In the genomic region with DNA sequence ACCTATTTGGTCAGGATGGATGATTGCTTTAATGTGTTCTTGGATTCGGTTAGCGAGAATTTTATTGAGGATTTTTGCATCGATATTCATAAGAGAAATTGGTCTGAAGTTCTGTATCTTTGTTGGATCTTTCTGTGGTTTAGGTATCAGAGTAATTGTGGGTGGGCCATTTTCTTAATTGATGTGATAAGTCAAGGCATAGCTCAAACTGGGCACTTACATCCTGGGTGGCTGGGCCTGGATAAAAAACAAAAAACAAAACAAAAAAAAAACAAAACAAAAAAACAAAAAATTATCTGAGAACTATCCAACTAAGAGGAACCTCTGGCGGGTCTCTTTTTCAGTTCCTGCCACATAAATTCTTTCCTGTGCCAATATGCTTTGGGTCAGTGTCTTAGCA, we compare ENCODE assay signal across 16 mouse cellular contexts. TPM values are rescaled to one million over a fixed set of nuclear protein-coding genes. Genes with fewer than 3 reads are reported as not detected.
DNase-seq lines count a peak whose midpoint lies in the region; ATAC-seq lines count a peak whose summit lies in the region.
"Not testable (repeated sequence)": the region's sequence is repeated elsewhere in the genome, so short reads cannot be mapped to it uniquely, and the experiment has no call there.
"Had no signal": no experiment of that assay in that cellular context is flagged by ENCODE, and none has a peak within 500 bp of the region (broad histone marks: within the 10 kb centered on the region; RNA-seq: fewer than 3 reads in every experiment).

No protein-coding gene starts in this region.

- not testable (repeated sequence) for H3K36me3 ChIP-seq in forebrain, embryonic 12.5 days (replicated peaks); heart, embryonic 14.5 days (ENCODE audit: control insufficient read depth, insufficient read depth, low read length); hindbrain, embryonic 15.5 days; kidney, embryonic 15.5 days; liver, embryonic 11.5 days (ENCODE audit: control insufficient read depth, insufficient read depth, low read length); midbrain, embryonic 14.5 days (ENCODE audit: control insufficient read depth, insufficient read depth, low read length); stomach, embryonic 14.5 days (ENCODE audit: control insufficient read depth, insufficient read depth, low read length)

- peaks cover 19% of the 10 kb centered on the region for H3K9me3 ChIP-seq in forebrain, embryonic 12.5 days
- H3K9me3 ChIP-seq in heart, embryonic 14.5 days (ENCODE audit: control insufficient read depth, low read length), result peaks cover 10% of the 10 kb centered on the region
- peaks cover 11% of the 10 kb centered on the region; the same call in 1 of the 2 replicates for H3K9me3 ChIP-seq in hindbrain, embryonic 15.5 days
- peaks cover 17% of the 10 kb centered on the region for H3K9me3 ChIP-seq in kidney, embryonic 15.5 days (replicated peaks)
- not testable (repeated sequence) for H3K9me3 ChIP-seq in liver, embryonic 11.5 days (ENCODE audit: control insufficient read depth, low read length)
- H3K9me3 ChIP-seq in midbrain, embryonic 14.5 days (ENCODE audit: control insufficient read depth, low read length), result peaks cover 16% of the 10 kb centered on the region
- peaks cover 16% of the 10 kb centered on the region; the same call in 1 of the 2 replicates for H3K9me3 ChIP-seq in stomach, embryonic 14.5 days (ENCODE audit: control insufficient read depth, low read depth, low read length)

- DNase-seq in MN1 (ENCODE audit: low spot score), result peak; percentile 5
- peak; percentile 27 for DNase-seq in liver, embryonic 11.5 days (ENCODE audit: low spot score)
- DNase-seq in midbrain, embryonic 14.5 days, result not testable (repeated sequence)

- H3K27ac ChIP-seq in forebrain, embryonic 12.5 days; heart, embryonic 14.5 days (replicated peaks in 1 of 2; ENCODE audit: control insufficient read depth in 1 of 2, insufficient read depth in 1 of 2, low read depth in 2 of 2, low read length in 2 of 2); hindbrain, embryonic 15.5 days (replicated peaks); kidney, embryonic 15.5 days; liver, embryonic 11.5 days (ENCODE audit: low read depth, low read length); midbrain, embryonic 14.5 days (replicated peaks; ENCODE audit: low read depth, low read length); stomach, embryonic 14.5 days (ENCODE audit: low read length): not testable (repeated sequence)

- not testable (repeated sequence) for H3K4me1 ChIP-seq in forebrain, embryonic 12.5 days; heart, embryonic 14.5 days (ENCODE audit: control insufficient read depth in 2 of 2, insufficient read depth in 2 of 2, low read length in 2 of 2); hindbrain, embryonic 15.5 days (replicated peaks); kidney, embryonic 15.5 days; liver, embryonic 11.5 days (replicated peaks; ENCODE audit: control insufficient read depth, insufficient read depth, low read length); midbrain, embryonic 14.5 days (ENCODE audit: control insufficient read depth, insufficient read depth, low read length); stomach, embryonic 14.5 days (ENCODE audit: control insufficient read depth, insufficient read depth, low read length)

- not testable (repeated sequence) for H3K9ac ChIP-seq in forebrain, embryonic 12.5 days; heart, embryonic 14.5 days (ENCODE audit: low read length); hindbrain, embryonic 15.5 days; kidney, embryonic 15.5 days; liver, embryonic 11.5 days (ENCODE audit: low read depth, low read length); midbrain, embryonic 14.5 days (replicated peaks; ENCODE audit: low read length); stomach, embryonic 14.5 days (replicated peaks; ENCODE audit: low read depth, low read length)

- 84% methylated on average over 4 of the region's 4 CpGs for WGBS in forebrain, embryonic 12.5 days
- 75% methylated on average over 2 of the region's 4 CpGs for WGBS in heart, embryonic 14.5 days
- WGBS in hindbrain, embryonic 15.5 days, result 91% methylated on average over 4 of the region's 4 CpGs
- 83% methylated on average over 4 of the region's 4 CpGs for WGBS in kidney, embryonic 15.5 days
- WGBS in liver, embryonic 11.5 days, result 79% methylated on average over 2 of the region's 4 CpGs
- 76% methylated on average over 2 of the region's 4 CpGs for WGBS in midbrain, embryonic 14.5 days
- 80% methylated on average over 2 of the region's 4 CpGs for WGBS in stomach, embryonic 14.5 days

- not testable (repeated sequence) for H3K4me3 ChIP-seq in forebrain, embryonic 12.5 days (replicated peaks); heart, embryonic 14.5 days (ENCODE audit: control insufficient read depth in 1 of 2, insufficient read depth in 1 of 2, low read depth in 1 of 2, low read length in 2 of 2); hindbrain, embryonic 15.5 days; kidney, embryonic 15.5 days (replicated peaks); liver, embryonic 11.5 days (ENCODE audit: low read depth, low read length); midbrain, embryonic 14.5 days (replicated peaks; ENCODE audit: low read depth, low read length); stomach, embryonic 14.5 days (ENCODE audit: low read depth, low read length)

- ATAC-seq in forebrain, embryonic 12.5 days (ENCODE audit: low FRiP score), result peak; percentile 80
- ATAC-seq in heart, embryonic 14.5 days (ENCODE audit: insufficient number of reproducible peaks, insufficient read depth, low FRiP score, low read depth), result 0 out of 2 replicates have a peak, but pooled peaks have one; percentile 64
- peak; percentile 86; the same call in 1 of the 2 replicates for ATAC-seq in hindbrain, embryonic 15.5 days (ENCODE audit: low FRiP score, low read depth)
- peak; percentile 80; the same call in 1 of the 2 replicates for ATAC-seq in kidney, embryonic 15.5 days (replicated peaks; ENCODE audit: low FRiP score)
- peak; percentile 72 for ATAC-seq in liver, embryonic 11.5 days (replicated peaks; ENCODE audit: low FRiP score)
- peak; percentile 66 for ATAC-seq in midbrain, embryonic 14.5 days (ENCODE audit: low FRiP score, low TSS enrichment)
- ATAC-seq in stomach, embryonic 14.5 days (ENCODE audit: insufficient number of reproducible peaks, insufficient read depth, low FRiP score, low read depth), result 0 out of 2 replicates have a peak, but pooled peaks have one; percentile 70

- H3K4me2 ChIP-seq in forebrain, embryonic 12.5 days; heart, embryonic 14.5 days (ENCODE audit: low read length); hindbrain, embryonic 15.5 days; kidney, embryonic 15.5 days; liver, embryonic 11.5 days; midbrain, embryonic 14.5 days (ENCODE audit: low read length); stomach, embryonic 14.5 days (replicated peaks; ENCODE audit: low read depth, low read length): not testable (repeated sequence)

- H3K27me3 ChIP-seq in forebrain, embryonic 12.5 days; heart, embryonic 14.5 days (ENCODE audit: control insufficient read depth, insufficient read depth, low read length); hindbrain, embryonic 15.5 days; kidney, embryonic 15.5 days; liver, embryonic 11.5 days (replicated peaks; ENCODE audit: control insufficient read depth, insufficient read depth, low read length); midbrain, embryonic 14.5 days (ENCODE audit: control insufficient read depth, insufficient read depth, low read length); stomach, embryonic 14.5 days (ENCODE audit: control insufficient read depth, insufficient read depth, low read length): not testable (repeated sequence)

RNA-seq across cellular contexts. Expression of a gene that starts 20.9 kb away (rescaled TPM):
- polyA plus RNA-seq in forebrain, embryonic 12.5 days (2016; fragmentation: Nextera tagmentation; extraction: Ambion mirVana), result not detected in 2 replicates
- polyA plus RNA-seq in heart, embryonic 14.5 days (2014; fragmentation: Nextera tagmentation; extraction: Ambion mirVana), result not detected in 2 replicates
- not detected in 2 replicates for polyA plus RNA-seq in hindbrain, embryonic 15.5 days (2015; fragmentation: Nextera tagmentation; extraction: Ambion mirVana)
- polyA plus RNA-seq in kidney, embryonic 15.5 days (2015; fragmentation: Nextera tagmentation; extraction: Ambion mirVana), result not detected in 2 replicates
- not detected in 2 replicates for polyA plus RNA-seq in liver, embryonic 11.5 days (2014; fragmentation: Nextera tagmentation; extraction: Ambion mirVana)
- not detected in 2 replicates for polyA plus RNA-seq in midbrain, embryonic 14.5 days (2014; fragmentation: Nextera tagmentation; extraction: Ambion mirVana)
- not detected in 2 replicates for polyA plus RNA-seq in stomach, embryonic 14.5 days (2014; fragmentation: Nextera tagmentation; extraction: Ambion mirVana)
- polyA plus RNA-seq: embryonic facial prominence, embryonic 10.5 days; frontal cortex, adult 2 months; heart, embryonic 16.5 days; hindbrain, embryonic 10.5 days; kidney, adult 2 months; liver, embryonic 15.5 days; Patski; small intestine, adult 2 months had no signal

RNA-seq across cellular contexts. Expression of a gene that starts 36.3 kb away (rescaled TPM):
- not detected in 2 replicates for polyA plus RNA-seq in forebrain, embryonic 12.5 days (2016; fragmentation: Nextera tagmentation; extraction: Ambion mirVana)
- polyA plus RNA-seq in heart, embryonic 14.5 days (2014; fragmentation: Nextera tagmentation; extraction: Ambion mirVana), result not detected in 2 replicates
- polyA plus RNA-seq in hindbrain, embryonic 15.5 days (2015; fragmentation: Nextera tagmentation; extraction: Ambion mirVana), result not detected in 2 replicates
- not detected in 2 replicates for polyA plus RNA-seq in kidney, embryonic 15.5 days (2015; fragmentation: Nextera tagmentation; extraction: Ambion mirVana)
- not detected in 2 replicates for polyA plus RNA-seq in liver, embryonic 11.5 days (2014; fragmentation: Nextera tagmentation; extraction: Ambion mirVana)
- not detected in 2 replicates for polyA plus RNA-seq in midbrain, embryonic 14.5 days (2014; fragmentation: Nextera tagmentation; extraction: Ambion mirVana)
- polyA plus RNA-seq in stomach, embryonic 14.5 days (2014; fragmentation: Nextera tagmentation; extraction: Ambion mirVana), result not detected in 2 replicates
- polyA plus RNA-seq: embryonic facial prominence, embryonic 10.5 days; frontal cortex, adult 2 months; heart, embryonic 16.5 days; hindbrain, embryonic 10.5 days; kidney, adult 2 months; liver, embryonic 15.5 days; Patski; small intestine, adult 2 months had no signal

RNA-seq across cellular contexts. Expression of a gene that starts 58.9 kb away (rescaled TPM):
- polyA plus RNA-seq in forebrain, embryonic 12.5 days (2016; fragmentation: Nextera tagmentation; extraction: Ambion mirVana), result not detected in 2 replicates
- polyA plus RNA-seq in heart, embryonic 14.5 days (2014; fragmentation: Nextera tagmentation; extraction: Ambion mirVana), result not detected in 2 replicates
- not detected in 2 replicates for polyA plus RNA-seq in hindbrain, embryonic 15.5 days (2015; fragmentation: Nextera tagmentation; extraction: Ambion mirVana)
- not detected in 2 replicates for polyA plus RNA-seq in kidney, embryonic 15.5 days (2015; fragmentation: Nextera tagmentation; extraction: Ambion mirVana)
- not detected in 2 replicates for polyA plus RNA-seq in liver, embryonic 11.5 days (2014; fragmentation: Nextera tagmentation; extraction: Ambion mirVana)
- polyA plus RNA-seq in midbrain, embryonic 14.5 days (2014; fragmentation: Nextera tagmentation; extraction: Ambion mirVana), result not detected in 2 replicates
- not detected in 2 replicates for polyA plus RNA-seq in stomach, embryonic 14.5 days (2014; fragmentation: Nextera tagmentation; extraction: Ambion mirVana)
- polyA plus RNA-seq: embryonic facial prominence, embryonic 10.5 days; frontal cortex, adult 2 months; heart, embryonic 16.5 days; hindbrain, embryonic 10.5 days; kidney, adult 2 months; liver, embryonic 15.5 days; Patski; small intestine, adult 2 months had no signal
